Mouse (Mus musculus): ENCODE measurements around the gene Slit2. TPM values are rescaled to one million over a fixed set of nuclear protein-coding genes. Genes with fewer than 3 reads are reported as not detected.
A peak's percentile ranks its signal among the peaks of the same experiment; 100 is the strongest.

Slit2 gene
- polyA plus RNA-seq, 1 experiment from 2014 or later, result 20.3 TPM

Small RNAs within 50 kb of the gene (microRNA-seq; reads per million reads assigned to microRNA genes)
- gene Mir218-1, result 19.4 reads per million, percentile 39 among the genes with 10 or more reads in this experiment

Measured in stomach, embryonic 16.5 days (tissue).